Mouse (Mus musculus): Measurements from ENCODE around the gene Palld. TPM values are rescaled to one million over a fixed set of nuclear protein-coding genes. Genes with fewer than 3 reads are reported as not detected.

The Palld gene
- total RNA-seq, 4 experiments from 2014 or later: 7.0 to 8.0 (median 7.4) TPM

- no peak for DNase-seq (ENCODE audit: low spot score in 2 of 2)
Measured at GRCm38 (mm10) chr8:61691391-61691790, 211.1 kb downstream of the Palld start.

DNA sequence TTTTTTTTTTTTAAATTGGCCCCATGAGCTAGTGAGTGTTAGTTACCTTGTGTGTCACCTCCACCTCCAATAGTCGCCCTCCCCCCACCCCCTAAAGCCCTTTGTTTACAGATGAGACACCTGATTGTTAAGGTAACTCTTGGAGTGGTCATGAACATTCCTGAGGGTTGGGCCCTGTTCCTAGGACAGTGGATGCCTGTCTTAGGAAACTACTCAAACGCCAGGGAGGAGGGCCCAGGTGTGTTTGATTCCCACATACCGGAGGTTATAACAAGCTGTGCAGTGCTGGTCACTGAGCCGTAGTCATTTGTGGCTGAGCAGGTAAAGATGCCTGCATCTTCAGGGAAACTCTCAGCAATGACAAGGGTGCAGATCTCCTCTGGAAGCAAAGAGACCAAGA is 215.4 kb downstream of the Palld start:
- DNase-seq (ENCODE audit: low spot score in 2 of 2): no peak

DNA sequence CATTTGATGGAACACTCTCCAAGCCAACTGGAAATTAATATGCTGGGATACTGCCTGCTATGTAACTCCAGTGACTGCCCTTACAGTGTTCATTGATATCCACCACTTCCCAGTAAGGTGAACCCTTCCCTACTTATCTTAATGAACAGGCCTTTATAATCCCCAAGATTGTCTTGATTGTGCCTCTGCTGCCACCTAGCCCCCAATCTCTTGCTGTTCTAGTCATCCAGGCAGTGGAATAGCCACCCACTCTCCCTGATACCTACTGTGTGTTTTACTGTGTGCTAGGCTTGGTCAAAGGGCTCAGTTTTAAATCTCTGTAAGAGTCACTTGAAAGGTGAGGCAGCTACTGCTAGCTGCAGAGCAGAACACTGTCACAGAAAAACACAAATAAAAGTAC is 216.2 kb downstream of the Palld start:
- DNase-seq (ENCODE audit: low spot score in 2 of 2): no peak

- DNase-seq (ENCODE audit: low spot score in 2 of 2): no peak
Measured at GRCm38 (mm10) chr8:61685280-61685679, 217.2 kb downstream of the Palld start.

DNA sequence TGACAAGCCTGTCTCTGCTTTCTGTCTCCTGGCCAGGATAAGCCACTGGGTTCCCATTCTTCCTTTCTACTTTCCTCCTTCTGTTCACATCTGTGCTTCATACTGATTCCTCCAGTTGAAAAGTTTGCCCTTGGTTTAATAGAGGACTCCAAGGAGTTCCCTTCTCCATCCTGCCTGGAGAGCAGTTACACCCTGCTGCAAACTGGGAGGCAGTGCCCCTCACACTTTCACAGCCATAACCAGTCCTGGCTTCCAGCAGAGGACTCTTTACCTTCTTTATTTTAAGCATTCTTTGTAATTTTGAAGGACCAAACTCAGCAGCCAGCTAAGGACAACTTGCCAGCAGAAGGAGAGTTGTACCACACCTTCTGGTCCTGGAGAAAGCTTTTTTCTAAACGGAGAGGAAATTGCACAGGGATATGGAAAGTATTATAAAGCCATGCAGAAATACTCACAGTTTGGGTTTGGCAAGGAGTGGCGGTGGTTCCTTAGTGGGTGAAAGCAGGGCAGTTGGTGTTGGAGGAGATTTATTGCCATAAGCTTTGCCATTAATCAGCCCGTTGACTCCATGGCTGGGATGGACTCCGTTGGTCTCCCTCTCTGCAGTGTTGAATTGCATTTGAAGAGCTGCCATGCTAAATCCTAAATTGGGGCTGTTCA is 218.1 kb downstream of the Palld start:
- no peak for DNase-seq (ENCODE audit: low spot score in 2 of 2)

DNA sequence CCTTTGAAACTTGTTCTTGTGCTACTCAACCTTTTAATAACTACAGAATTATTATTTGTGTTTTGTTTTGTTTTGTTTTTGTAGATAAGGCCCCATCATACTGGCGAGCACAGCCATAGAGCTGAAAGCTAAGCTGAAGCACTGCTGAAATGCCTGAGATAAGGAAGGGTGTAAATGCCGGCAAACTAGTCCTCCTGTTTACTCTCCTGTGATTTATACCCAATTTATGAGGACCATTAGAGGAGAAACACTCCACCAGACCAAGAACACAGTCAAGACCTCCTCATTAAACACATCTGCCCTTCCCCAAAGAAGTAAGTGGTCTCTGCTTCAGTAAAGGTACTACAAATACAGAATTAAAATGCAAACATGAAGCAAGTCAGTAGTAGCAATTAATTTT is 219.6 kb downstream of the Palld start:
- DNase-seq (ENCODE audit: low spot score in 2 of 2): no peak

GRCm38 (mm10) chr8:61681217-61681616 is 221.3 kb downstream of the Palld start:
- no peak for DNase-seq (ENCODE audit: low spot score in 2 of 2)

DNA sequence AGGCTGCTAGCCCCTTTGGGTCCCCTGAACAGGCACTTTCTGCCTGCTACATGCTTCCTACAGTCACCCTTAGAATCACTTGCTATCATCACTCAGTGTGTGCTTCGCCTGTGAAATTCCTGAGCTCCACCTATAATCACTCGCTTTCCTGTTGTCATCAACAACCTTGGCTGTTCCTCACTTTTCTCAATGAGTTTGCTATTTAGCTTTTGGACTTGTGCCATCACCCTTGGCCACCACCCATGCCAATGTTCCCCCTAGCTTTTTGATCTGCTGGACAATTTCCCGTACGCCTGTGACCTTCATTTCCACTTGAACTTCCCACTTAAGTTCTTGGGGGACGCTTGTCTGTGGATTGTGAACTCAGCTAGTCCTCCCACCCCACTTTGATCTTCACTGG is 225.3 kb downstream of the Palld start:
- no peak for DNase-seq (ENCODE audit: low spot score in 2 of 2)

DNA sequence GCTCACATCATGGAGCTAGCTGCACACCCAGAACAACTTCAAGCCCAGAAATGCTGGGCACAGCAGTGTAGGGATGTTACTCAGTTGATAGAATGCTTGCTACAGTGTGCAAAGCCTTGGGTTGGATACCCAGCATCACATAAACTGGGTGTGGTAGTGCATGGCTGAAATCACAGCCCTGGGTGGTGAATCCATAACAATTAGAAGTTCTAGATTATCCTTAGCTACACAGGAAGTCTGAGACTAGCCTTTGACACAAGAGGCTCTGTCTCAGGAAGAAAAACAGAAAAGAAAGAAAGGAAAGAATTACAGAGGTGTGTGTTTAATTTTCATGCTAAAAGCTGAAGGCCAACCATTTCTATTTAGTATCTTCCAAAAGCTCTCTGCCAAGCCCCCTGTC is 231.3 kb downstream of the Palld start:
- no peak for DNase-seq (ENCODE audit: low spot score in 2 of 2)

GRCm38 (mm10) chr8:61670376-61670775 is 232.1 kb downstream of the Palld start:
- no peak for DNase-seq (ENCODE audit: low spot score in 2 of 2)

GRCm38 (mm10) chr8:61666919-61667318 is 235.6 kb downstream of the Palld start:
- no peak for DNase-seq (ENCODE audit: low spot score in 2 of 2)

DNA sequence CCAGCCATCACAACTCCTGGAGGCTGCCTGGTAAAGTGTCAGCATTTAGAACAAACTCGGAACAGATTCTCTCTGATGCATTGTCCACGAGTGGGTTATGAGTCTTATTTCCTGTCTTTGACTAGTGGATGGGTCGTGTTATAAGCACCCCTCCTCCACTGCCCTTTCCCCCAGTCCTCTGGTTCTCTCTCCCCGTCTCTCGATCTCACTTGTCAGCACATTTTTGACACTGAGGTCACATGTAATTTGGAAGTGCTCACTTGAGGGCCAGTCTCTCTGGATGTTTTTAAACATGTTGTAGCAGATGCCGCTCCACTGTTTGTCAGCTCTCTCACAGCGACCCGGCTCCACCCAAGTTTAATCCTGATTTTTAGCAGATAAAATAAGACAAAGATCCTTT is 237.5 kb downstream of the Palld start:
- DNase-seq (ENCODE audit: low spot score in 2 of 2): no peak

GRCm38 (mm10) chr8:61664162-61664561 is 238.3 kb downstream of the Palld start:
- no peak for DNase-seq (ENCODE audit: low spot score in 2 of 2)

DNA sequence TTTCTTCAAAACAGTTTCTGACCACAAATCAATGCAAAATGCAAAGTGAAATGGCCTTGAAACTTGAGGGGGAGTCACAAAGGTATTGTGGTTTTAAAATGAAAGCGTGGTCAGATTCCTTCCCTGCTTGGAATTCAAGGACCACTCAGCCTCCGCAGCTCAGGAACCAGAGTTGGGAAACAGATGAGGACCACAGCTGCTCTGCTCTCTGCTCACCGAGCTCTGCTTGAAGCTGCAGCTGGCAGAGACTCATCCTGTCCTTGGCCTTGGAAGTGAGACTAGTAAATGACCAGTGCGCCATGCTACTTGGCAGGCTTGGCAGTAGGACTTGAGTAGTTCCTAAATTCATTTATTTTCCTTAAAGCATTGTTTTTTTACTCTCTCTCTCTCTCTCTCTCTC is 239.7 kb downstream of the Palld start:
- DNase-seq (ENCODE audit: low spot score in 2 of 2): no peak

GRCm38 (mm10) chr8:61661611-61662010 is 240.9 kb downstream of the Palld start:
- no peak for DNase-seq (ENCODE audit: low spot score in 2 of 2)

GRCm38 (mm10) chr8:61660961-61661360 is 241.5 kb downstream of the Palld start:
- DNase-seq (ENCODE audit: low spot score in 2 of 2): no peak

DNA sequence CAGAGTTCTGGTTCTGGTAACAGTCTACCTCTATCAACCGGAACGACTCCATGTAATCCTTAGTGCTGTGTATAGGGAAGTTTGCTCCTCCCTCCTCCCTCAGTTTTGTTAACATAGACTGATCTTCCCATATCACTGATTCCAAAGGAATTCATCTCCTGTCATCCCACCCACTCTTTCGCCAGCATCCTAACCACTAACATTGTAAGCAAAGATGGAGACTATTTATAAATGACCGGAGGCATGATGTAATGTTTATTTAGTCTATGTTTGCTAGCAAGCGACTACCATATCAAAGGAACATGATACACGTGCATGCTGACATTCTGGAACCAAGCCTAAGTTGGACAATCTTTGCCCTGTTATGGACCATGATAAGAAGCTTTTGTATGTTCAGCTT is 250.5 kb downstream of the Palld start:
- DNase-seq (ENCODE audit: low spot score in 2 of 2): no peak

DNA sequence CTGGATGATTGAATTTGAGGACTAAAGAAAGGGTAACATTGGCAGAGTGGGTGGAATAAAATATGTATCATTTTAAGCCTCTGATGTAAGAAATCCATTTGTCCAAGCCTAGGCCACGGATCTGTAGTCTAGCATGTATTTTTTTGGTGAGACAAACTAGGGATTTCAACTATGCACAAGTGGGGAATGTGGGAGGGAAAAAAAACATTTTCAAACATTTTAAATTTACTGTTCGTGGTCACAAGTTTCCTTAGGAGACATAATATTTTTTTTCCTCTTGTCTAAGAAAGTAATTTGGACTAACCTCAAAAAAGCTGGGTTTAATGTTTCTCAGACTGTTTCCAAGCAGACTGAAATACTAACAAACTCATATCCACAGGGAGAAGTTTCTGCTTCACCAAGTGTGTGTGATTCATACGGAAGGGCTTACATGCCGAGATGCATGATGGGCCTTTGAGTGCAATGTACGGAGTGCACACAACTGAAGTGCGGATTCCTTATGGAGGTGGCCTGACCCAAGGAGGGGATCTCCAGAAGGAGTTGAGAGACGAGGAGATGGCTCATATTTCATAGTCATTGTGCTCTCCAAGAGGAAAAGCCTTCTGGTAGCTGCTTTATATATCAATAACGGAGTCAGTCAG is 256.2 kb downstream of the Palld start:
- no peak for DNase-seq (ENCODE audit: low spot score in 2 of 2)

GRCm38 (mm10) chr8:61645642-61646041 is 256.8 kb downstream of the Palld start:
- DNase-seq (ENCODE audit: low spot score in 2 of 2): no peak

DNA sequence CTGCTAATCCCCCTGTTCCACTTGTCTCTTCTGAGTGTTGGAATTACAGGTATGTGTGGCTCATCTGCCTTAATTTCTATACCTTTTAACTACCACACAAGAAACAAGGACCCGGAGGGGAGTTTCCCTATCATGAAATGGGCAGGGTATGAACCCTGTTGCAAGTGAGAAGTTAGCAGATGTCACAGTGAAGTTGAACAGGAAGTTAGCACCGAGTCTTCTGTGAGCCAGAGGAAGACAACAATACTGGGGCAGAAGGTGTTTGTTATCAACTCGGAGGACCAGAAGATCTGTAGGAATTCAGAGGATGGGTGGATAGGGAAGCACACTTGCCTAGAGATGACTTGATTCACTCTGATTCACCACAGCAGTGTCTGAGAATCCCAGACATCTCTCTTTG is 259.3 kb downstream of the Palld start:
- no peak for DNase-seq (ENCODE audit: low spot score in 2 of 2)

DNA sequence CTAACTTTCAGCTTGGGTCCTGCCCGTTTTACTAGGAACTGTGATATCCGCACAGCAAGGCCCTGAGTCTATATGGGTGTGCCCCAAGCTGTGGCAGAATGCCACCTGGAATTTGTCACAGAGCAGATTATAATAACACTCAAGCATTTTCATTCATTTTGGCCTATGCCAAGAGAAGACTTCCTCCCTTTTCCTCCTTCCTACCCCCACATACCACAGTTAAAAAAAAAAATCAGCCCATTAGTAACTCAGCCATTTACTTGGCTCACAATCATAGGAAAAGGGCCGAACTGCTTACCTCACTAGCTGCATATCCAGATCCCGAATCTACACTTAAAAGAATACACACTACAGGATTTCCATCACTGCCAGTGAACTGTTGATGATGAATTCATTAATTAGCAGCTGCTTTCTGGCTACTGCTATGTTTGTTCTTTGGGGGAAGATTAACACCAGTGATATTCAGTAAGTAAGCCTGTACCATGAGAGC is 260.1 kb downstream of the Palld start:
- DNase-seq (ENCODE audit: low spot score in 2 of 2): no peak

GRCm38 (mm10) chr8:61639596-61639995 is 262.9 kb downstream of the Palld start:
- DNase-seq (ENCODE audit: low spot score in 2 of 2): no peak

DNA sequence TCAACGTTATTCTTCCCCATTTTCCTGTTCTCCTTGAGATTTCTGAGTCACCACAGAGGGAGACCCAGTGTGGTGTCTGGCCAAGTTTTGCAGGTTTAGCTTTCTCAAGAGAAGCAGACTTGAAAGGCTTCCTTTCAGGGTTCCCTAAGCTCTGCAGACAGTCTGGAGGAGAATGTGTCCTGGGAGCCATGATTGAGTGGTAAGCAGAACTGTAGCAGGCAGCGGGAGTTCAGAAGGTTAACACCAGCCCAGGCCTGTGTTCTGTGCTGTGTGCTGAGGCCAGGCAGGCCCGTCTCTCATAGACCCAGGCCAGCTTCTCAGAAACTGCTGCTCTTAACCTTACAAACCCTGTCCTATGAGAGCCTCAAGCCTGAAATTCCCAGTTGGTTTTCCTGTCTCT is 263.5 kb downstream of the Palld start:
- DNase-seq (ENCODE audit: low spot score in 2 of 2): no peak
